Mouse (Mus musculus) hindbrain, postnatal 0 days (tissue): ENCODE measurements around the gene Fam83e. TPM values are rescaled to one million over a fixed set of nuclear protein-coding genes. Genes with fewer than 3 reads are reported as not detected.

Experiments used
- ATAC-seq: fragments of 200-750 bp; cut with Nextera tagmentation; 2 replicates; pipeline ENCODE4 v1.8.0; 2017; ENCODE audit warnings: mild to moderate bottlenecking, moderate TSS enrichment, moderate library complexity
- DNase-seq: peaks from one replicate; pipeline ENCODE4 v3.0.0-alpha.2; 2015; ENCODE audit warnings: low spot score
- H3K27ac ChIP-seq: fragments of 300-500 bp; sonication (generic); 2 replicates; pipeline ENCODE4 v1.5.1; 2014; ENCODE audit warnings: mild to moderate bottlenecking
- H3K27me3 ChIP-seq: fragments of 300-500 bp; sonication (generic); 2 replicates; pipeline ENCODE4 v1.6.1; 2014; ENCODE audit warnings: low read length, mixed read lengths; ENCODE audit not compliant: insufficient read depth
- H3K36me3 ChIP-seq: fragments of 300-500 bp; sonication (generic); 2 replicates; pipeline ENCODE4 v1.6.1; 2014; ENCODE audit warnings: low read length, mixed read lengths; ENCODE audit not compliant: insufficient read depth
- H3K4me1 ChIP-seq: fragments of 300-500 bp; sonication (generic); 2 replicates; pipeline ENCODE4 v1.6.1; 2014; ENCODE audit warnings: antibody characterized with exemption, low read length, mixed read lengths; ENCODE audit not compliant: insufficient read depth
- H3K4me2 ChIP-seq: fragments of 300-500 bp; sonication (generic); 2 replicates; pipeline ENCODE4 v1.6.1; 2014; ENCODE audit warnings: low read depth, mild to moderate bottlenecking, low read length, moderate library complexity, mixed read lengths
- H3K4me3 ChIP-seq: fragments of 300-500 bp; sonication (generic); 2 replicates; pipeline ENCODE4 v1.5.1; 2014; ENCODE audit warnings: low read length
- H3K9ac ChIP-seq: fragments of 300-500 bp; sonication (generic); replicated peaks from 2 replicates; pipeline ENCODE4 v1.6.1; 2014; ENCODE audit warnings: mild to moderate bottlenecking, low read length, moderate library complexity, mixed read lengths
- H3K9me3 ChIP-seq: fragments of 300-500 bp; sonication (generic); 2 replicates; pipeline ENCODE4 v1.6.1; 2016; ENCODE audit warnings: low read length, mixed read lengths
- CTCF ChIP-seq: IDR thresholded peaks from 2 replicates; pipeline ENCODE4 v1.5.1; 2016; ENCODE audit warnings: antibody characterized with exemption, control low read depth, low read depth
- WGBS: fragments of 180-500 bp; shearing (Covaris S2); extraction: QIAGEN DNeasy Blood & Tissue Kit; methylation state at CpG from one replicate; pipeline ENCODE4 v1.1.7; 2014; 5-methylcytosine and 5-hydroxymethylcytosine counted together
- polyA plus RNA-seq: library from polyadenylated mRNA; unstranded; fragments of >200 nt; fragmentation: Nextera tagmentation; extraction: Ambion mirVana; gene quantifications from 2 replicates; pipeline ENCODE4 v1.2.1, GENCODE M21; 2015
- total RNA-seq: library from RNA; depleted of rRNA; stranded (reverse); fragments of >200 nt; gene quantifications from 2 replicates; pipeline ENCODE4 v1.2.3, GENCODE M21; 2014

Gene Fam83e
- total and polyA plus RNA-seq, 2 experiments from 2014 or later = 0.16 to 0.25 TPM

- WGBS = under 1% methylated on average over 36 of the region's 36 CpGs
- ATAC-seq (peak; percentile 87), DNase-seq (peak; percentile 99)
- Histone ChIP-seq H3K27ac (peak within 1 kb of the TSS; percentile 93), H3K9ac (peak within 1 kb of the TSS; percentile 63), H3K4me3 (peak within 1 kb of the TSS; percentile 49), H3K4me2 (peak within 1 kb of the TSS; percentile 90), H3K27me3 (no peaks in the 10 kb centered on the region), H3K4me1 (peaks cover 52% of the 10 kb centered on the region), H3K9me3 (no peaks in the 10 kb centered on the region), H3K36me3 (no peaks in the 10 kb centered on the region)
- no peak for TF ChIP-seq CTCF
These were observed 16.1 kb upstream of the Fam83e start, which contains the start of gene Dbp for GRCm38 (mm10) chr7:45704730-45705442. Dbp (plus strand) TSS chr7:45705088.

GRCm38 (mm10) chr7:45705443-45705864, 15.6 kb upstream of the Fam83e start:
- DNase-seq (no peak), ATAC-seq (no peak)
- WGBS = under 1% methylated on average over 21 of the region's 21 CpGs
- H3K27ac ChIP-seq = peak overlapping the region; percentile 82
- peak overlapping the region; percentile 63 for H3K9ac ChIP-seq
- peak overlapping the region; percentile 49 for H3K4me3 ChIP-seq
- H3K9me3 ChIP-seq = no peaks in the 10 kb centered on the region
- H3K36me3 ChIP-seq = peaks cover under 1% of the 10 kb centered on the region; the same call in 1 of the 2 replicates
- H3K4me2 ChIP-seq = peak overlapping the region; percentile 90
- H3K27me3 ChIP-seq = no peaks in the 10 kb centered on the region
- no peak for TF ChIP-seq CTCF
- peaks cover 48% of the 10 kb centered on the region for H3K4me1 ChIP-seq

GRCm38 (mm10) chr7:45705873-45706281, 15.1 kb upstream of the Fam83e start:
- peak overlapping the region; percentile 90 for H3K4me2 ChIP-seq
- H3K27me3 ChIP-seq = no peaks in the 10 kb centered on the region
- no peak for TF ChIP-seq CTCF
- DNase-seq (peak; percentile 39), ATAC-seq (no peak)
- H3K9ac ChIP-seq = peak overlapping the region; percentile 63; the same call in 1 of the 2 replicates
- WGBS = 0% methylated on average over 7 of the region's 7 CpGs
- H3K27ac ChIP-seq = peak overlapping the region; percentile 82
- H3K4me3 ChIP-seq = peak overlapping the region; percentile 49
- peaks cover 4% of the 10 kb centered on the region for H3K36me3 ChIP-seq
- no peaks in the 10 kb centered on the region for H3K9me3 ChIP-seq
- H3K4me1 ChIP-seq = peaks cover 48% of the 10 kb centered on the region

GRCm38 (mm10) chr7:45706721-45707241, 14.2 kb upstream of the Fam83e start:
- DNase-seq (peak; percentile 91), ATAC-seq (no peak; the same call in 1 of the 2 replicates)
- peak overlapping the region; percentile 90 for H3K4me2 ChIP-seq

GRCm38 (mm10) chr7:45707375-45707967, 13.5 kb upstream of the Fam83e start:
- no peak for TF ChIP-seq CTCF
- Histone ChIP-seq H3K4me1 (peaks cover 42% of the 10 kb centered on the region), H3K9me3 (no peaks in the 10 kb centered on the region), H3K27ac (peak overlapping the region; percentile 82), H3K4me3 (peak overlapping the region; percentile 49), H3K9ac (peak overlapping the region; percentile 9), H3K36me3 (peaks cover 17% of the 10 kb centered on the region), H3K4me2 (peak overlapping the region; percentile 90), H3K27me3 (no peaks in the 10 kb centered on the region)
- DNase-seq (peak; percentile 94), ATAC-seq (peak; percentile 16)
- WGBS = under 1% methylated on average over 27 of the region's 27 CpGs

More at GRCm38 (mm10) chr7:45706721-45707241, 14.2 kb upstream of the Fam83e start:
- Histone ChIP-seq H3K36me3 (peaks cover 10% of the 10 kb centered on the region), H3K4me3 (peak overlapping the region; percentile 49), H3K9me3 (no peaks in the 10 kb centered on the region), H3K9ac (peak overlapping the region; percentile 63), H3K27me3 (no peaks in the 10 kb centered on the region), H3K27ac (peak overlapping the region; percentile 82), H3K4me1 (peaks cover 42% of the 10 kb centered on the region)
- TF ChIP-seq CTCF = no peak
- WGBS = under 1% methylated on average over 41 of the region's 45 CpGs

- Histone ChIP-seq H3K4me2 (peak overlapping the region; percentile 90), H3K4me1 (peaks cover 39% of the 10 kb centered on the region), H3K27me3 (no peaks in the 10 kb centered on the region), H3K9ac (no peak overlapping the region), H3K4me3 (no peak overlapping the region), H3K27ac (peak overlapping the region; percentile 82), H3K9me3 (no peaks in the 10 kb centered on the region), H3K36me3 (peaks cover 26% of the 10 kb centered on the region)
- DNase-seq (no peak), ATAC-seq (no peak)
- 56% methylated on average over 13 of the region's 13 CpGs for WGBS
- TF ChIP-seq CTCF = no peak
These were observed 12.7 kb upstream of the Fam83e start for GRCm38 (mm10) chr7:45708221-45708761.
